Mouse (Mus musculus) MEL (cell line): ENCODE measurements around the gene Olr1.

Experiments used
- CTCF ChIP-seq, 3 experiments: IDR thresholded peaks in 2 of 3; conservative IDR thresholded peaks in 1 of 3; 2 replicates each; pipeline ENCODE4 v1.5.1; 2011 to 2012; ENCODE audit warnings: low read length in 3 of 3, low read depth in 2 of 3, mild to moderate bottlenecking in 2 of 3, improper control_type of control experiment in 1 of 3, inconsistent platforms in 1 of 3, mixed read lengths in 1 of 3, moderate library complexity in 1 of 3; ENCODE audit not compliant: control insufficient read depth in 1 of 3, insufficient read depth in 1 of 3, poor library complexity in 1 of 3, severe bottlenecking in 1 of 3
- ETS1 ChIP-seq: IDR thresholded peaks from 2 replicates; pipeline ENCODE4 v1.6.1; 2012; ENCODE audit warnings: low read depth, mild to moderate bottlenecking, inconsistent platforms, low read length, improper control_type of control experiment, moderate library complexity
- MAFK ChIP-seq: IDR thresholded peaks from 2 replicates; pipeline ENCODE4 v1.6.1; 2011; ENCODE audit warnings: low read depth, mild to moderate bottlenecking, low read length, improper control_type of control experiment, borderline replicate concordance
- POLR2A ChIP-seq, 2 experiments: IDR thresholded peaks; 2 replicates each; pipeline ENCODE4 v1.6.1; 2011 to 2012; ENCODE audit warnings: low read length in 2 of 2, mild to moderate bottlenecking in 2 of 2, control low read depth in 1 of 2, improper control_type of control experiment in 1 of 2, low read depth in 1 of 2, moderate library complexity in 1 of 2; ENCODE audit not compliant: control insufficient read depth in 1 of 2, insufficient read depth in 1 of 2, poor library complexity in 1 of 2
- ZKSCAN1 ChIP-seq: IDR thresholded peaks from 2 replicates; pipeline ENCODE4 v1.6.1; 2012; ENCODE audit warnings: low read depth, mild to moderate bottlenecking, inconsistent platforms, low read length, improper control_type of control experiment, moderate library complexity

DNA sequence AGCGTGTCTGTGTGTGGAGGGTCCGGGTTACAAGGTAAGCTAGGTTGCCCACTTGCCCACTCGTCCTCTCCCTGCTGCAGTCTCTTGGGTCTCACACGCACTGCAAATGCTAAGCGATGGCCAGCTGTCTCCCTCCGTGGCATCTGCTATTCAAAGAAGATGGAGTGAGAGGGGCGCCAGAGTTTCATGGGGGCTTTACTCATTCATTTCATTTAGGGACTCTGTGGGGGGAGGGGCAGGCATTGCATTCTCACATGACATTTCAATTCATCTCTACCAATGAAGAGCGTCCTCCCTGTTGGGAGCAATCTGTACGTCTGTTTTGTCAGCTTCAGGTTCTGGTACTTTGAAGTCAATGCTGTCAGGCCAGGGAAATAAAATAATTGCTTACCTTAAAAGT lies 35.0 kb upstream of the Olr1 start:
- no peak for TF ChIP-seq POLR2A (IDR thresholded peaks at IDR 0.05; ENCODE audit: control insufficient read depth in 1 of 2, insufficient read depth in 1 of 2, low read depth in 1 of 2, low read length in 2 of 2, poor library complexity in 1 of 2)
- no peak for TF ChIP-seq CTCF (IDR thresholded peaks at IDR 0.05 in 2 of 3, conservative IDR thresholded peaks at IDR 0.05 in 1 of 3; ENCODE audit: control insufficient read depth in 1 of 3, insufficient read depth in 1 of 3, low read depth in 2 of 3, low read length in 3 of 3, poor library complexity in 1 of 3, severe bottlenecking in 1 of 3)
- no peak for TF ChIP-seq ZKSCAN1
- TF ChIP-seq ETS1, result no peak
- TF ChIP-seq MAFK, result no peak
